Mouse (Mus musculus): ENCODE results near the gene Lrrc28.
A peak's percentile ranks its signal among the peaks of the same experiment; 100 is the strongest.

Gene Lrrc28

DNA sequence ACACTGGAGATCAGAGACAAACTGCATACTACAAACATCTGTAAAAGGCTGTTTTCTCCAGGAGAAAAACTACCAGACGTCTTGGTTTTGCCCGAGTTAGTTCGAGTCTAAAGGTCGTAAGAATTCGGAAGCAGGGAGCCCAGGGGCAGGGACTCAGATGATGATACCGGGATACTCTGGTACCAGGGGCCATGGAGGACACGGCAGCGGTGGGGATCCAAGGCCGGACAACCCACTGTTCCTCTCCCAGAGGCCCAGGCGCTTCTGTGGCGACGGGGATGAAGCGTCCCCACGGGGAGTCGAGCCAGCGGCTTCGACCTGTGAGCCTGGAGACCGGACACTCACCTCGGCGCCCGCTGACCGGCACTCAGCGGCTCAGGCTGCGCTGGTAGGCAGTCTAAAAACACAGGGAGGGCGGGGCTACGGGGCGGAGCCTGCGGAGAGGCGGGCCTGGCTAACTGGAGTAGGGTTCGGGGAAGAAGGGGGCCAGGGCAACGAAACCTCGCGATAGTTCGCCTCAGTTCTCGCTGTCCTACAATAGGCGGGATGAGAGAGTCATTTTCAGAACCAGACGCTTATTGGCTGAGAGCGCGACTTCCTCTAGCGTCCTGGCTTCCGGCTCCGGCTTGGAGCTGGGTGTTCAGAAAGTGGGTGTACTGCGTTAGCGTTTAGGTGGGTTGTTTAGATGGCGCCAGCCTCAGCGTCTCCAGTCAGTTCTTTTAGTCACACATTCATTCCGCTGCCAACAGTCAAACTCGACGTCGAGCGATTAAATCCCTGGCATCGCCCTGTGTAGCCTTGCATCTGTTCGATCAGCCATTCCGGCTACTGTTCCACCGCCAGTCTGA, at the start of gene Lrrc28:
TSS of gene Lrrc28 (minus strand) at position 436 of the 848 bp plus-strand sequence.
- DNase-seq (ENCODE audit: low spot score) = peak; percentile 98

DNA sequence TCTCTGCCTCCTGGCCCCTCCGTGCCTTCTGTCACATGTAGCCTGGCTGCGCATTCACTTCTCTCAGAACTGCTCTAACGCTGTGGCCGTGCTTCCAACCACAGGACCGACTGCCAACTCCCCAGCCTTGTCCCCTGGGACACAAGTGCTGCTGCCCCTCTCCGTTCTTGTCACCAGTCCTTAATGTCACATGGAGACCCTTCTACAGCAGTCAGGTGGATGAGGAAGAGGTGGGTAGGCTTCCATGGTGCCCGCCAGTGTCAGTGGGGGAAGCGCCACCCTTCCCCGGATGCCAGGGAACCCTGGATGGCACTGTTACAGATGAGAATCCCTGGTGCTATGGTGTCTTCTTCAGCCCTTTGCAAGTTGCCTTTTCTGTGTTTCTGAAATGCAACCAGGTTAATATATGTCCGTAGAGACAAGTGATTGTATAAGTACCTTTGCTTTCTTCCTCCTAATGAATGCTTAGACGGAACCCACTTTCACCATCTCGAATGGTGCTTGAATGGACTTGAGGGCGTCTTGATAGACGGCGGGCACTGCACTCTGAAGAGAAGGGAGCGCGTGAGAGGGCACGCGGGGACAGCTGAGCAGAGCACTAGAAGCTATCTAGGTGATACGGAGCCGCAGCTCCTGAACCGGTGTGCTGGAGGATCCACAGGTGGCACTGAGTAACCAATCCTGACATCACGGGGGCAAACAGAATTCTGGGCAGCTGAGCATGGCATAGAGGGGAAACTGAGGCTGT, 47.9 kb upstream of the Lrrc28 start:
- no peak for DNase-seq (ENCODE audit: low spot score)

- DNase-seq (ENCODE audit: low spot score) = no peak
Observed at GRCm38 (mm10) chr7:67692141-67692540, 47.1 kb upstream of the Lrrc28 start.

DNA sequence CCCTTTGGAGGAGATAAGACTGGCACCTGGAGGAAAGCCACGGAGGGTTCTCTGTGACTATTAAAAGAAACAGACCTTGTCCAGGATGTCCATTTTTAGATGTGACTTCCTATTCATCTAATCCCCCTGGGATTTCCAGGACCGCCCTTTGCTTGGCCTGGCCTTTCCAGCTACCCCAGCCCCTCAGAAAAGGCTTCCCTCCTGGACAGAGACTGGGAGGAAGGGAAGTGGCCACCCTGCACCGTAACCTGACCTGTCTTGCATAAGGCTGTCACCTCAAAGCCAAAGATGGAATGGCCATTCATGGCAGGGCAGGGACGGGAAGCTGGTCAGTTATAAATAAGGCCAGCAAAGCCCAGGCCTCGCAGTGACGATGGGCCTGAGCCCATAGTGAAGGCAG, 46.0 kb upstream of the Lrrc28 start:
- DNase-seq (ENCODE audit: low spot score) = no peak

- no peak for DNase-seq (ENCODE audit: low spot score)
Observed at GRCm38 (mm10) chr7:67689793-67690192, 44.7 kb upstream of the Lrrc28 start.

- no peak for DNase-seq (ENCODE audit: low spot score)
Observed at GRCm38 (mm10) chr7:67688281-67688680, 43.2 kb upstream of the Lrrc28 start.

DNA sequence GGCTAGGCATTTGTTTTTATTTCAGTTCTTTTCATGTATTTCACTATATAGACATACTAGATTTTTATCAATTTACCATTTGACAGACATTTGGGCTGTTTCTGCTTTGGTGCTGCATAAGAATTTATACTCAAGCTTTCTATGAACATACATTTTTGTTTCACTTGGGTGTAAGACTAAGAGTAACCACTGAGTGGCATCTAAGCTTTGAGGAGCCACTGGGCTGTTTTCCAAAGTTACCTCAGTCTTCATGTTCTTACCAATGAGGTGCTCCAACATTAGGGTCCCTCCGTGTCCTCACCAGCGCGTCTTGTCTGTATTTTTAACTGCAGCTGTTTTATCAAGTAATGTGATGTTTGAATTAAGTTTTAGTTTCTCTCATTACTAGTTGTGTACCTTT, 41.5 kb upstream of the Lrrc28 start:
- no peak for DNase-seq (ENCODE audit: low spot score)

DNA sequence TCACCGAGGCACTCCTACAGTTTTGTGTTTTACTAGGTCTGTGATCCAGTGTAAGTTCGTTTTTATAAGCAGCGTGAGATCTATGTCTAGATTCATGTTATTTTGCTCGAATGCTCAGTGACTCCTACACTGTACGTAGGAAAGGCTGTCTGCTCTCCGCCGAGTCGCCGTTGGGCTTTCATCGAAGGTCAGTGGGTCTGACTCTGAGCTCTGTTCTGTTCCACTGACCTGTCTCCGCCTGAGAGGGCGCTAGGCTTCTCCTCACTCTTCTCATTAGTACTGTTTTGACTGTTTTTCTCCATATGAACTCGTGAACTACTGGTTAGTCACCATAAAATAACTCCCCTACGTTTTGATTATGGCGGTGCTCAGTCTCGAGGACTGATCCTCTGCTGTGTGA, 37.9 kb upstream of the Lrrc28 start:
- DNase-seq (ENCODE audit: low spot score) = no peak

GRCm38 (mm10) chr7:67681078-67681477, 36.0 kb upstream of the Lrrc28 start:
- no peak for DNase-seq (ENCODE audit: low spot score)

GRCm38 (mm10) chr7:67678878-67679499, 33.9 kb upstream of the Lrrc28 start:
- no peak for DNase-seq (ENCODE audit: low spot score)

- no peak for DNase-seq (ENCODE audit: low spot score)
Observed at GRCm38 (mm10) chr7:67673656-67674055, 28.6 kb upstream of the Lrrc28 start.

DNA sequence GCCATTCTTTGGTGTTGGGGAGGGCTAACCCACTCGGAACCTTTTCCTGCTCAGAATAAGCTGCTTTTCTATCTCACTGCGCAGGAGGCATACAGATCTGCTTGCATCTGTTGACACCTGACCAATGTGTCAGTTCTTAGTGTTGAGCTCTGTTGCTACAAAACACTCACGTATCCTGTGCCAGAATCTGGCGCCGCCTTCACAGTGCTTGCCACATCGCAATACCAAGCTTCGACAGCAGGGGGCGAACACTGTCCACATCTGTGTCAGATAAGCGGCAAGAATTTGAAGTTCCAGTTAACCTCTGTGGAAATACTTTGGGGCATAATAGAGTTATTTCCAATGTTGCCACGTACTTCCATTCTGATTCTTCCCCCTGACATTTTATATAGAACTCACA, 27.6 kb upstream of the Lrrc28 start:
- DNase-seq (ENCODE audit: low spot score) = peak; percentile 92

- no peak for DNase-seq (ENCODE audit: low spot score)
Observed at GRCm38 (mm10) chr7:67670965-67671364, 25.9 kb upstream of the Lrrc28 start.

DNA sequence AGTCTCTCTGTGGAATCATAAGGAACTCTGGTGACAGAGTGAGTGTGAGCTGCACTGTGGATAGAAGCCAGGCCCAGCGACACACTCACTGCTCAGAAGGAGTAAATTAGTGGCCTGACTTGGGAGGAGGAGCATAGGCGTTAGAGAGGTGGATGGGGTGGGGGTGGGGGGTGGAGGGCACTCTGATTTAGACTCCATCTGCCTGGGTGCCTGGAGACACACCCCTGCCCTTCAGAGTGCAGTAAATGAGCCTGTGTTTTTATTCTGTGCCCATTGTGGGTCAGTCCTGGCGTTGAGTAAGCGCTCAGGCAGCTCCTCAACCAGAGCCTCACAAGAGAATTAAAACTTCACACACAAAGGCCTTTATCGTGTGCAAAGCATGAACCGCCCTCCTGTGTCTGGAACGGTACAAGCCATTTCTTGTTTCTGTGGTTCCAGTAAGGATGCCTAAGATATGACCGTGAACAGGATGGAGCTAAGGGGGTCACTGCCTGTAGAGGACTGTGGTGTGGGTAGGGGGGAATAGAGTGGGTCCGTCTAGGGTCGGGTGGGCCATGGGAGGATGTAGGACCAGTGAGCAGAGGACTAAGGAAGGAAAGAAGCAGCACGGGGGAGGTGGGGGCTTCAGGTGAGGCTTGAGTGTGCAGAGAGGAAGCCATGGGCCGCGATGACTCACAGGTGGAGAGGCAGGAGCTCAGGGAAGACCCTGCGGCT, 19.1 kb upstream of the Lrrc28 start:
- DNase-seq (ENCODE audit: low spot score) = no peak

DNA sequence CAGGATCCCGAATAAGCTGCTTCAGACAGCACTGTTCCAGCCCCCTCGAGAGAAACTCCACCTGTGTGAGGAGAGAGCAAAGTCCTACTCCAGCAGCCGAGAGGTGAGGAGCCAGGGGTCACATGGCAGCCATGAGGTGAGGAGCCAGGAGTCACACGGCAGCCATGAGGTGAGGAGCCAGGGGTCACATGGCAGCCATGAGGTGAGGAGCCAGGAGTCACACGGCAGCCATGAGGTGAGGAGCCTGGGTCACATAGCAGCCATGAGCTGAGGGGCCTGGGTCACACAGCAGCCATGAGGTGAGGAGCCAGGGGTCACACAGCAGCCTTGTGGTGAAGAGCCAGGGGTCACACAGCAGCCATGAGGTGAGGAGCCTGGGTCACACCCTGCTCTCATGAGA, 17.4 kb upstream of the Lrrc28 start:
- DNase-seq (ENCODE audit: low spot score) = no peak

- DNase-seq (ENCODE audit: low spot score) = no peak
Observed at GRCm38 (mm10) chr7:67658110-67658509, 13.0 kb upstream of the Lrrc28 start.

- DNase-seq (ENCODE audit: low spot score) = no peak
Observed at GRCm38 (mm10) chr7:67655186-67655585, 10.1 kb upstream of the Lrrc28 start.

DNA sequence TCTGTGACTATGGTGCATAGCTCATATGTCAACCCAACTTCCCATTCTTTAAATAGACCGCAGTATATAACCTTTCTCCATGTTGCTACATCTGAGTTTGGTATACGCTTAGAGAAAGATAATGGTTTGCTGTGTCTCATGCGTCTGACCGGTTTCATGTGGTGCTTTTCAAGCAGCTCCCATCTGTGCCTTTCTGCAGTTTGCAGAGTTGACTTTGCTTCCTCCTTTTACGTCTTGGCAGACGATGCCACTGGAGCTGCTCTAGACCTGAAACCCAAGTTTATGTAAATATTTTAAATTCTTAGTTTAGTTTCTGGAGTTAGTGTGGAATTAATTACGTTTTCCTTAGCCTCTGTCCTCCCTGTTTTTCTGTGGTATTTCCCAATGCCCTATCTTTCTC, 9.6 kb upstream of the Lrrc28 start:
- no peak for DNase-seq (ENCODE audit: low spot score)

- DNase-seq (ENCODE audit: low spot score) = no peak
Observed at GRCm38 (mm10) chr7:67652211-67652610, 7.1 kb upstream of the Lrrc28 start.

DNA sequence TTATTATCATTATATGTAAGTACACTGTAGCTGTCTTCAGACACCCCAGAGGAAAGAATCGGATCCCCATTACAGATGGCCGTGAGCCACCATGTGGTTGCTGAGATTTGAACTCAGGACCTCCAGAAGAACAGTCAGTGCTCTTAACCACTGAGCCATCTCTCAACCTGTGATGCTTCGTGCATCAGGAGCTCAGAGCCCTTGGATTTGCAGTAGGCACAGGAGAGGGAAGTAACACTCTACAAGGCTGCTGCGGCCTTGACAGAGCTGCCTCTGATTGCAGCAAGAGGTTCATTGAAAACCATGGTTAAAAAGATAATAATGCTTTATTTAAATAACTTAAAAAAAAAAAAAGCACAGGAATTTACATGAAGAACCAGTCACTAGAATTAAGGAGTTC, 3.3 kb upstream of the Lrrc28 start:
- no peak for DNase-seq (ENCODE audit: low spot score)

- peak; percentile 79 for DNase-seq (ENCODE audit: low spot score)
Observed at GRCm38 (mm10) chr7:67647277-67647676, 2.2 kb upstream of the Lrrc28 start, which contains the start of gene Ttc23. Ttc23 (plus strand) TSS chr7:67647410.

DNA sequence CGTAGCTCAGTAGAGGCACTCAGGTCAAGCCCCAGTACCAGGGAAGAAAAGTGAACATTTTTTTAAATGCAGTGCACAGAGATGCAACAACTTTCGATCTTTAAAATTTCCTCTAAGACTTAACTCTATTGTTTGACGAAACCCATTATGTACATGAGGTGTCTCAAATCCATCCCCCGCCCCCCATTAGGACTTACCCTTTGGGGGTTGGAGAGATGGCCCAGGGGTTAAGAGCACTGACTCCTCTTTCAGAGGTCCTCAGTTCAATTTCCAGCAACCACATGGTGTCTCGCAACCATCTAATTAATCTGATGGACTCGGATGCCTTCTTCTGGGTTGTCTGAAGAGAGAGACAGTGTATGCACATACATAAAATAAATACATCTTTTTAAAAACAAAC, 1.1 kb upstream of the Lrrc28 start:
- no peak for DNase-seq (ENCODE audit: low spot score)

Measured in adipocyte (in vitro differentiated cells).